Mouse (Mus musculus) embryonic facial prominence, embryonic 10.5 days (tissue): ENCODE results near the gene Slc39a7. TPM values are rescaled to one million over a fixed set of nuclear protein-coding genes. Genes with fewer than 3 reads are reported as not detected.
"Not testable (repeated sequence)": the region's sequence is repeated elsewhere in the genome, so short reads cannot be mapped to it uniquely, and the experiment has no call there.

Experiments used
- DNase-seq: peaks from one replicate; pipeline ENCODE4 v3.0.0-alpha.2; 2017; ENCODE audit warnings: low spot score
- H3K27ac ChIP-seq: fragments of 300-500 bp; sonication (generic); replicated peaks from 2 replicates; pipeline ENCODE4 v1.5.1; 2016; ENCODE audit warnings: mild to moderate bottlenecking
- H3K27me3 ChIP-seq: fragments of 300-500 bp; sonication (generic); replicated peaks from 2 replicates; pipeline ENCODE4 v1.6.1; 2016; ENCODE audit warnings: low read depth, mild to moderate bottlenecking; ENCODE audit not compliant: poor library complexity, severe bottlenecking
- H3K36me3 ChIP-seq: fragments of 300-500 bp; sonication (generic); replicated peaks from 2 replicates; pipeline ENCODE4 v1.6.1; 2016; ENCODE audit warnings: mild to moderate bottlenecking, moderate library complexity
- H3K4me1 ChIP-seq: fragments of 300-500 bp; sonication (generic); 2 replicates; pipeline ENCODE4 v1.6.1; 2016
- H3K4me3 ChIP-seq: fragments of 300-500 bp; sonication (generic); 2 replicates; pipeline ENCODE4 v1.5.1; 2016; ENCODE audit warnings: mild to moderate bottlenecking, moderate library complexity
- H3K9me3 ChIP-seq: fragments of 300-500 bp; sonication (generic); 2 replicates; pipeline ENCODE4 v1.6.1; 2016; ENCODE audit warnings: mild to moderate bottlenecking
- WGBS: fragments of 180-500 bp; shearing (Covaris S2); methylation state at CpG from one replicate; pipeline ENCODE4 v1.1.7; 2016; 5-methylcytosine and 5-hydroxymethylcytosine counted together
- polyA plus RNA-seq: library from polyadenylated mRNA; unstranded; fragments of >200 nt; fragmentation: Nextera tagmentation; extraction: Ambion mirVana; gene quantifications from 2 replicates; pipeline ENCODE4 v1.2.1, GENCODE M21; 2016

The Slc39a7 gene
- polyA plus RNA-seq, 1 experiment from 2014 or later = 167 TPM

GRCm38 (mm10) chr17:34013436-34013835 lies 18.0 kb downstream of the Slc39a7 start:
- no peak overlapping the region for H3K4me3 ChIP-seq
- H3K36me3 ChIP-seq = peaks cover 12% of the 10 kb centered on the region
- no peak overlapping the region for H3K27ac ChIP-seq
- no peaks in the 10 kb centered on the region for H3K4me1 ChIP-seq
- H3K27me3 ChIP-seq = no peaks in the 10 kb centered on the region
- WGBS = 93% methylated on average over 8 of the region's 8 CpGs
- peaks cover 17% of the 10 kb centered on the region; the same call in 1 of the 2 replicates for H3K9me3 ChIP-seq
- no peak for DNase-seq

GRCm38 (mm10) chr17:34010156-34010555 lies 21.3 kb downstream of the Slc39a7 start:
- 82% methylated on average over 5 of the region's 5 CpGs for WGBS
- H3K27me3 ChIP-seq = no peaks in the 10 kb centered on the region
- no peak overlapping the region for H3K4me3 ChIP-seq
- H3K36me3 ChIP-seq = peaks cover 4% of the 10 kb centered on the region
- H3K4me1 ChIP-seq = no peaks in the 10 kb centered on the region
- 0 out of 2 replicates have a peak, but pooled peaks cover 3% of the 10 kb centered on the region for H3K9me3 ChIP-seq
- H3K27ac ChIP-seq = no peak overlapping the region
- no peak for DNase-seq

- WGBS = 58% methylated on average over 2 of the region's 2 CpGs
- Histone ChIP-seq H3K4me1 (no peaks in the 10 kb centered on the region), H3K27me3 (peaks cover 11% of the 10 kb centered on the region), H3K9me3 (no peaks in the 10 kb centered on the region), H3K4me3 (no peak overlapping the region), H3K36me3 (no peaks in the 10 kb centered on the region), H3K27ac (no peak overlapping the region)
- DNase-seq = no peak
These were observed 24.9 kb downstream of the Slc39a7 start for GRCm38 (mm10) chr17:34006570-34006969.

GRCm38 (mm10) chr17:34003426-34003825 lies 28.1 kb downstream of the Slc39a7 start:
- Histone ChIP-seq H3K9me3 (no peaks in the 10 kb centered on the region), H3K36me3 (no peaks in the 10 kb centered on the region), H3K27me3 (peaks cover 43% of the 10 kb centered on the region), H3K4me1 (peaks cover 13% of the 10 kb centered on the region), H3K4me3 (no peak overlapping the region), H3K27ac (no peak overlapping the region)
- WGBS = 7% methylated on average over 5 of the region's 5 CpGs
- DNase-seq = peak; percentile 71

GRCm38 (mm10) chr17:34000796-34001195 lies 30.7 kb downstream of the Slc39a7 start:
- DNase-seq, H3K36me3 ChIP-seq, H3K4me3 ChIP-seq, H3K27ac ChIP-seq, H3K9me3 ChIP-seq: not testable (repeated sequence)
- Histone ChIP-seq H3K27me3 (peaks cover 61% of the 10 kb centered on the region), H3K4me1 (peaks cover 13% of the 10 kb centered on the region)
- WGBS = 39% methylated on average over 2 of the region's 2 CpGs

GRCm38 (mm10) chr17:34000150-34000537 lies 31.3 kb downstream of the Slc39a7 start, which contains the start of gene H2-K1:
Gene H2-K1 (minus strand): TSS chr17:34000347.
- Histone ChIP-seq H3K36me3 (no peaks in the 10 kb centered on the region), H3K4me1 (peaks cover 13% of the 10 kb centered on the region), H3K9me3 (no peaks in the 10 kb centered on the region), H3K27me3 (peaks cover 61% of the 10 kb centered on the region), H3K27ac (no peak within 1 kb of the TSS; the same call in 1 of the 2 replicates), H3K4me3 (peak within 1 kb of the TSS; percentile 68)
- DNase-seq = peak; percentile 75
- 1% methylated on average over 30 of the region's 30 CpGs for WGBS

GRCm38 (mm10) chr17:33999341-34000149 lies 31.9 kb downstream of the Slc39a7 start:
- Histone ChIP-seq H3K36me3 (no peaks in the 10 kb centered on the region), H3K27ac (no peak overlapping the region; the same call in 1 of the 2 replicates), H3K9me3 (no peaks in the 10 kb centered on the region), H3K4me3 (peak overlapping the region; percentile 68), H3K4me1 (peaks cover 13% of the 10 kb centered on the region), H3K27me3 (peaks cover 61% of the 10 kb centered on the region)
- 3% methylated on average over 87 of the region's 87 CpGs for WGBS
- peak; percentile 23 for DNase-seq

GRCm38 (mm10) chr17:33998697-33999096 lies 32.8 kb downstream of the Slc39a7 start:
- Histone ChIP-seq H3K27me3 (peaks cover 61% of the 10 kb centered on the region), H3K4me1 (peaks cover 13% of the 10 kb centered on the region)
- WGBS = 52% methylated on average over 5 of the region's 5 CpGs
- H3K27ac ChIP-seq, H3K36me3 ChIP-seq, H3K9me3 ChIP-seq, DNase-seq, H3K4me3 ChIP-seq: not testable (repeated sequence)

GRCm38 (mm10) chr17:33997025-33997424 lies 34.5 kb downstream of the Slc39a7 start:
- DNase-seq, H3K27ac ChIP-seq, H3K36me3 ChIP-seq, H3K9me3 ChIP-seq, H3K4me3 ChIP-seq: not testable (repeated sequence)
- Histone ChIP-seq H3K27me3 (peaks cover 54% of the 10 kb centered on the region), H3K4me1 (peaks cover 13% of the 10 kb centered on the region)
- WGBS = 89% methylated on average over 2 of the region's 2 CpGs

GRCm38 (mm10) chr17:33995651-33996050 lies 35.8 kb downstream of the Slc39a7 start:
- DNase-seq = no peak
- WGBS = 69% methylated on average over 3 of the region's 3 CpGs
- Histone ChIP-seq H3K4me1 (peaks cover 13% of the 10 kb centered on the region), H3K9me3 (no peaks in the 10 kb centered on the region), H3K36me3 (no peaks in the 10 kb centered on the region), H3K27ac (no peak overlapping the region), H3K4me3 (no peak overlapping the region), H3K27me3 (peaks cover 40% of the 10 kb centered on the region)

GRCm38 (mm10) chr17:33994959-33995358 lies 36.5 kb downstream of the Slc39a7 start:
- Histone ChIP-seq H3K4me3 (no peak overlapping the region), H3K4me1 (peaks cover 9% of the 10 kb centered on the region), H3K27me3 (peaks cover 35% of the 10 kb centered on the region), H3K36me3 (no peaks in the 10 kb centered on the region), H3K9me3 (no peaks in the 10 kb centered on the region), H3K27ac (no peak overlapping the region)
- WGBS = 89% methylated on average over 8 of the region's 8 CpGs
- no peak for DNase-seq

GRCm38 (mm10) chr17:33991788-33992664 lies 39.5 kb downstream of the Slc39a7 start:
- no peak overlapping the region for H3K27ac ChIP-seq
- H3K27me3 ChIP-seq = peaks cover 16% of the 10 kb centered on the region
- WGBS = 30% methylated on average over 10 of the region's 10 CpGs
- no peaks in the 10 kb centered on the region for H3K9me3 ChIP-seq
- H3K4me1 ChIP-seq = no peaks in the 10 kb centered on the region
- no peak overlapping the region for H3K4me3 ChIP-seq
- H3K36me3 ChIP-seq = no peaks in the 10 kb centered on the region
- DNase-seq = peak; percentile 64
